Mouse (Mus musculus) limb, embryonic 14.5 days (tissue): ENCODE data around the gene Kdm2b. TPM values are rescaled to one million over a fixed set of nuclear protein-coding genes. Genes with fewer than 3 reads are reported as not detected.

Experiments
- ATAC-seq: fragments of 200-750 bp; cut with Nextera tagmentation; 2 replicates; pipeline ENCODE4 v1.8.0; 2017; ENCODE audit warnings: low read depth, moderate number of reproducible peaks, moderate TSS enrichment; ENCODE audit not compliant: low FRiP score
- DNase-seq: peaks from one replicate; pipeline ENCODE4 v3.0.0-alpha.2; 2015; ENCODE audit warnings: low spot score
- H3K27ac ChIP-seq: fragments of 300-500 bp; sonication (generic); replicated peaks from 2 replicates; pipeline ENCODE4 v1.5.1; 2014; ENCODE audit warnings: low read depth, mild to moderate bottlenecking, low read length, moderate library complexity, mixed read lengths
- H3K27me3 ChIP-seq: fragments of 300-500 bp; sonication (generic); 2 replicates; pipeline ENCODE4 v1.6.1; 2014; ENCODE audit warnings: low read length, mixed read lengths; ENCODE audit not compliant: control insufficient read depth, insufficient read depth
- H3K36me3 ChIP-seq: fragments of 300-500 bp; sonication (generic); 2 replicates; pipeline ENCODE4 v1.6.1; 2014; ENCODE audit warnings: mild to moderate bottlenecking, low read length, moderate library complexity, mixed read lengths; ENCODE audit not compliant: control insufficient read depth, insufficient read depth
- H3K4me1 ChIP-seq: fragments of 300-500 bp; sonication (generic); 2 replicates; pipeline ENCODE4 v1.6.1; 2014; ENCODE audit warnings: antibody characterized with exemption, low read length, mixed read lengths; ENCODE audit not compliant: control insufficient read depth, insufficient read depth
- H3K4me2 ChIP-seq: fragments of 300-500 bp; sonication (generic); replicated peaks from 2 replicates; pipeline ENCODE4 v1.6.1; 2014; ENCODE audit warnings: low read depth, mild to moderate bottlenecking, low read length, moderate library complexity; ENCODE audit not compliant: severe bottlenecking
- H3K4me3 ChIP-seq: fragments of 300-500 bp; sonication (generic); replicated peaks from 2 replicates; pipeline ENCODE4 v1.5.1; 2014; ENCODE audit warnings: low read length
- H3K9ac ChIP-seq: fragments of 300-500 bp; sonication (generic); 2 replicates; pipeline ENCODE4 v1.6.1; 2014; ENCODE audit warnings: mild to moderate bottlenecking, low read depth, low read length, moderate library complexity; ENCODE audit not compliant: severe bottlenecking
- H3K9me3 ChIP-seq: fragments of 300-500 bp; sonication (generic); 2 replicates; pipeline ENCODE4 v1.6.1; 2016; ENCODE audit warnings: low read length; ENCODE audit not compliant: control insufficient read depth
- POLR2A ChIP-seq: fragments of 200-500 bp; IDR thresholded peaks from 2 replicates; pipeline ENCODE4 v1.8.0; 2012; ENCODE audit warnings: inconsistent platforms, mild to moderate bottlenecking, moderate library complexity, borderline replicate concordance; ENCODE audit not compliant: insufficient read depth, insufficient read length; ENCODE audit errors: extremely low read depth
- WGBS: fragments of 180-500 bp; shearing (Covaris S2); extraction: QIAGEN DNeasy Blood & Tissue Kit; methylation state at CpG from one replicate; pipeline ENCODE4 v1.1.7; 2014; 5-methylcytosine and 5-hydroxymethylcytosine counted together
- polyA plus RNA-seq, 2 experiments: library from polyadenylated mRNA; depleted of rRNA in 1 of 2; stranded (reverse) in 1 of 2; unstranded in 1 of 2; fragments of >200 nt; fragmentation: Nextera tagmentation in 1 of 2; extraction: Ambion mirVana in 1 of 2; gene quantifications; 2 replicates each; pipeline versions ENCODE4 v1.2.1 to v1.2.3; 2012 to 2014

Gene Kdm2b
- polyA plus RNA-seq, 2 experiments, result 37.0 to 40.9 TPM

- ATAC-seq (no peak), DNase-seq (no peak)
- WGBS, result 85% methylated on average over 5 of the region's 5 CpGs
- no peak for TF ChIP-seq POLR2A
- Histone ChIP-seq H3K27me3 (no peaks in the 10 kb centered on the region), H3K4me1 (no peaks in the 10 kb centered on the region), H3K9ac (no peak overlapping the region), H3K4me2 (no peak overlapping the region), H3K36me3 (no peaks in the 10 kb centered on the region), H3K4me3 (no peak overlapping the region), H3K27ac (no peak overlapping the region), H3K9me3 (no peaks in the 10 kb centered on the region)
Observed at GRCm38 (mm10) chr5:122843799-122844198, 145.8 kb downstream of the Kdm2b start.

DNA sequence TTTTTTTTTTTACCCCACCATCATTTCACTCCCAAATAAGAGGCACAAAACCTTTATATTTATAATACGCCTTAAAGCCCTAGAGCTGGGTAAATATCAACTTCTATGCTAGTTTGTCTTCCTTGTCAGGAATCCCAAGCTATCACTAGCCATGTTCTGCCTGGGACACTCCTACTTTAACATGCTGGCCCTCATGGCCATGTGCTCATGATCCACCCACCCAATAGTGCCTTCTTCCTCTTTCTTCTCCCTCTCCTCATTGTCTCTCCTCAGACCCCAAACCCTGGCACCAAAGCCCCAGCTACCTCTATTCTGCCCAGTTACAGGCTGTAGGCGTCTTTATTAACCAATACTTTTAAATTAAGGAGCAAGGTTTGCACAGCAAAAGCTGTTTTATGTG lies 148.5 kb downstream of the Kdm2b start:
- no peak overlapping the region for H3K4me3 ChIP-seq
- no peak overlapping the region for H3K9ac ChIP-seq
- ATAC-seq (no peak), DNase-seq (no peak)
- WGBS, result 89% methylated on average over 2 of the region's 2 CpGs
- no peaks in the 10 kb centered on the region for H3K27me3 ChIP-seq
- H3K4me2 ChIP-seq, result no peak overlapping the region
- TF ChIP-seq POLR2A, result no peak
- no peaks in the 10 kb centered on the region for H3K9me3 ChIP-seq
- H3K4me1 ChIP-seq, result no peaks in the 10 kb centered on the region
- H3K27ac ChIP-seq, result no peak overlapping the region
- H3K36me3 ChIP-seq, result no peaks in the 10 kb centered on the region

DNA sequence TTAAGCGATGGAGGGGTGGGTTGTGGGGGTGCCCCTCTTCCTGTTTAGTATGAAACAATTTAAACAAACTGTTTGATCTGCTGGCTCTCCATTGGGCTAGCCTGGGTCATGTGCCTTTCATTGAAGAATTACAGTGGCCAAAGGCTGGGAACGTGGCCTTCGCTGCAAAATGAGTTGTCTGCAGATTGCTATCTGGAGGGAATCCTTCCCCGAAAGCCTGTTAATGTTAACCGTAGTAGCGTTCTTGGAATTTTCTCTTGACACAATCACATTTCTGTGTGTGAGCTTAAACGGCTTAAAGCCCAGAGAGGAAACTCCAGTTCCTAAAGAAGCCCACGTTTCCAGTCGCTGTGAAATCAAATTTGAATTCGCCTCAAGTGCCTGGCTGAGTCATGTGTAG lies 156.6 kb downstream of the Kdm2b start:
- H3K27me3 ChIP-seq, result no peaks in the 10 kb centered on the region
- no peak overlapping the region for H3K4me2 ChIP-seq
- H3K9me3 ChIP-seq, result no peaks in the 10 kb centered on the region
- ATAC-seq, result no peak
- no peak overlapping the region for H3K4me3 ChIP-seq
- H3K4me1 ChIP-seq, result no peaks in the 10 kb centered on the region
- no peak for TF ChIP-seq POLR2A
- DNase-seq, result no peak
- H3K27ac ChIP-seq, result no peak overlapping the region
- WGBS, result 81% methylated on average over 10 of the region's 10 CpGs
- no peak overlapping the region for H3K9ac ChIP-seq
- no peaks in the 10 kb centered on the region for H3K36me3 ChIP-seq

GRCm38 (mm10) chr5:122832536-122832935 lies 157.1 kb downstream of the Kdm2b start:
- 88% methylated on average over 10 of the region's 10 CpGs for WGBS
- TF ChIP-seq POLR2A, result no peak
- Histone ChIP-seq H3K27ac (no peak overlapping the region), H3K27me3 (no peaks in the 10 kb centered on the region), H3K9me3 (no peaks in the 10 kb centered on the region), H3K9ac (no peak overlapping the region), H3K4me3 (no peak overlapping the region), H3K4me2 (no peak overlapping the region), H3K4me1 (no peaks in the 10 kb centered on the region), H3K36me3 (no peaks in the 10 kb centered on the region)
- ATAC-seq, result no peak
- DNase-seq, result no peak

DNA sequence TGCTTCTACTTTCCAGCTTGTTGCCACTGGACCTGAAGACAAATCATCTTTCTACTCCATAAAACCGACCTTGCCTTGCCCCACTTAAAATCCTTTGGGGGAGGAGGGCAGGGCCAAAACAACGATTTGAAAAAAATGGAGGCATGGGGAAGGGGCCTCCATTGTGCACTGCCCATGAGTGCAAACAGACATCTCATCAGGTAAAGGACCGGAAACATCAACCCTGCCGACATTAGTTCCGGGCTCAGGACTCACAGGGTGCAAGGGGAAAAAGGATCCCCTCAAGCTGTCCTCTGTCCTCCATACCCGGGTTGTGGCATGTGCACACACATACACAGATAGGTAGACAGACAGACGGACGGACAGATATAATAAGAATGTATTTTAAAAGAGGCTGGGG lies 164.5 kb downstream of the Kdm2b start:
- no peak for ATAC-seq
- H3K4me2 ChIP-seq, result no peak overlapping the region
- TF ChIP-seq POLR2A, result no peak
- H3K27ac ChIP-seq, result no peak overlapping the region
- 87% methylated on average over 8 of the region's 8 CpGs for WGBS
- no peaks in the 10 kb centered on the region for H3K27me3 ChIP-seq
- no peaks in the 10 kb centered on the region for H3K36me3 ChIP-seq
- H3K9ac ChIP-seq, result no peak overlapping the region
- H3K4me1 ChIP-seq, result peaks cover 3% of the 10 kb centered on the region; the same call in 1 of the 2 replicates
- no peak for DNase-seq
- no peak overlapping the region for H3K4me3 ChIP-seq
- no peaks in the 10 kb centered on the region for H3K9me3 ChIP-seq

GRCm38 (mm10) chr5:122824450-122824849 lies 165.2 kb downstream of the Kdm2b start:
- no peak overlapping the region for H3K4me2 ChIP-seq
- H3K27ac ChIP-seq, result no peak overlapping the region
- TF ChIP-seq POLR2A, result no peak
- ATAC-seq (no peak), DNase-seq (no peak)
- H3K36me3 ChIP-seq, result peaks cover under 1% of the 10 kb centered on the region; the same call in 1 of the 2 replicates
- H3K4me1 ChIP-seq, result peaks cover 8% of the 10 kb centered on the region; the same call in 1 of the 2 replicates
- H3K9ac ChIP-seq, result no peak overlapping the region
- H3K4me3 ChIP-seq, result no peak overlapping the region
- no peaks in the 10 kb centered on the region for H3K27me3 ChIP-seq
- no peaks in the 10 kb centered on the region for H3K9me3 ChIP-seq
- WGBS, result 69% methylated on average over 6 of the region's 6 CpGs
